Mouse (Mus musculus) spleen, adult 2 months (tissue): ENCODE measurements around the gene Olfr270. TPM values are rescaled to one million over a fixed set of nuclear protein-coding genes. Genes with fewer than 3 reads are reported as not detected.

Experiments
- DNase-seq, 2 experiments: peaks; one replicate each; pipeline versions ENCODE4 v3.0.0 to v3.0.0-alpha.2; 2012 to 2021; ENCODE audit warnings: low spot score in 2 of 2, low read depth in 1 of 2
- H3K27ac ChIP-seq: fragments of 200-500 bp; 2 replicates; pipeline ENCODE4 v1.5.1; 2012; ENCODE audit warnings: low read length, inconsistent platforms; ENCODE audit not compliant: insufficient read depth
- H3K27me3 ChIP-seq: fragments of 200-500 bp; 2 replicates; pipeline ENCODE4 v1.6.1; 2012; ENCODE audit warnings: mild to moderate bottlenecking, moderate library complexity, low read length, inconsistent platforms; ENCODE audit not compliant: control insufficient read depth, insufficient read depth
- H3K36me3 ChIP-seq: fragments of 200-500 bp; 2 replicates; pipeline ENCODE4 v1.6.1; 2012; ENCODE audit warnings: mild to moderate bottlenecking, low read length, inconsistent platforms; ENCODE audit not compliant: control insufficient read depth, insufficient read depth
- H3K4me1 ChIP-seq: fragments of 200-500 bp; 2 replicates; pipeline ENCODE4 v1.6.1; 2011; ENCODE audit warnings: inconsistent platforms; ENCODE audit not compliant: control insufficient read depth, insufficient read depth, insufficient read length
- H3K4me3 ChIP-seq: fragments of 200-500 bp; 2 replicates; pipeline ENCODE4 v1.5.1; 2011; ENCODE audit warnings: mild to moderate bottlenecking, inconsistent platforms; ENCODE audit not compliant: insufficient read depth, insufficient read length; ENCODE audit errors: extremely low read depth
- CTCF ChIP-seq: fragments of 200-500 bp; IDR thresholded peaks from 2 replicates; pipeline ENCODE4 v1.5.1; 2011; ENCODE audit warnings: mild to moderate bottlenecking, inconsistent platforms; ENCODE audit not compliant: insufficient read depth, insufficient read length, insufficient replicate concordance; ENCODE audit errors: extremely low read depth
- POLR2A ChIP-seq: fragments of 200-500 bp; IDR thresholded peaks from 2 replicates; pipeline ENCODE4 v1.6.1; 2011; ENCODE audit warnings: low read depth, low read length, inconsistent platforms
- WGBS: fragments of 180-500 bp; shearing (Covaris S2); methylation state at CpG from one replicate; pipeline ENCODE4 v1.1.7; 2018; 5-methylcytosine and 5-hydroxymethylcytosine counted together
- polyA plus RNA-seq: library from polyadenylated mRNA; depleted of rRNA; stranded (reverse); fragments of >200 nt; gene quantifications from 2 replicates; pipeline ENCODE4 v1.2.3, GENCODE M21; 2012

Olfr270 gene
- polyA plus RNA-seq, 1 experiment = not detected

DNA sequence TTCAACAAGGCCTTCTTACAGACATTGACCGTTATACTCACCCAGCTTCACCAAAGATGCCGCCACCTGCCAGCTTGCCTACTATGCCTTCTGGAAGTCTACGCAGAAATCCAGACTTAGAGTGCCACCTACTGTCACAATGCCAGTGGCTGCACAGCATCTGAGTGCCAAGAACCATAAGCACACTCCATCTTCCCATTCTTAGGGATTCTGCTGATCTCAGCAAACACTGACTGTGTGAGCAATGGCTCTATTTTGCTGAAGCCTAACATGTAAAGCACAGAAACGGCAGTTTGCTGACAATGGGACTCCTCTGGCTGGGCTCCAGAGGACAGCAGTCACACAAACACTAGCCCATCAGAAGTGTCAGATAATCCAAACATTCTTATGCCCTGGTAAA is 5.7 kb upstream of the Olfr270 start:
- no peaks in the 10 kb centered on the region for H3K27me3 ChIP-seq
- no peaks in the 10 kb centered on the region for H3K36me3 ChIP-seq
- TF ChIP-seq POLR2A (no peak), CTCF (peak; percentile 28; the same call in 1 of the 2 replicates)
- WGBS = 43% methylated on average over 4 of the region's 4 CpGs
- no peak overlapping the region for H3K27ac ChIP-seq
- H3K4me3 ChIP-seq = no peak overlapping the region
- DNase-seq = peak in 1 of 2 experiments; percentile 10
- no peaks in the 10 kb centered on the region for H3K4me1 ChIP-seq

DNA sequence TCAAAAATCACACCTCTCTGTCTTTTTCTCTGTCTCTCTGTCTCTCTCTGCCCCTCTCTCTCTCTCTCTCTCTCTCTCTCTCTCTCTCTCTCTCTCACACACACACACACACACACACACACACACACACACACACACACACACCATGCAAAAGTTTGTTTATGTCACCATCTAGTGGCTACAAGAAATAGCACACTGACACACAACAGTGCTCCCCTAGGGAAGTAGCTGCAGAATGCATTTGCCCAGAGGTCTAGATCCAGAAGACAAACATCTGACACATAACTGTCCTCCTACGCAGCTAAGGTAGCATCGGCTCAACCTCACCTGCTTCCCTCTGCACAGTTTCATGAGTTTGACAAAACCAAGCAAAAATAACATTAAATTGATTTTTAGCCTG is 20.9 kb downstream of the Olfr270 start:
- whole genome bisulfite sequencing = 76% methylated on average over 2 of the region's 2 CpGs
- peak in 1 of 2 experiments; percentile 3 for DNase-seq
- TF ChIP-seq POLR2A (no peak), CTCF (no peak)

DNA sequence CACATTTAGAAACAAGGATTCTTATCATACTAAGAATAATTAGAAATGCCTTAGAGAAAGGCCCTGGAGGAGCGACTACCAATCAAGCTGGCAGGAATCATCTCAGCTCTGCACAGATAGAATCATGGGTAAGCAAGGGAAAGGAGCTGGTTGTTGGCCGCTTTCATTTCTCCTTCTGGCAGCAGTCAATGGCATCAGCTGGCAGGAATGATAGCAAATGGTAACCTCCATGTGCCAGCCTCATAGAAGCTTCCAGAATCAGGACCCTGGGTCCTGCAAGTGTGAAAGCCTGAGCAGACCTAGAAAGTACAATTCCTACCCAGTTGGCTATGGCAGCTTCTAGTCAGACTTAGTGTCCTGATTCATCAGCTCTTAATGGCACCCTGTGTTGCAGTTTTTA is 21.9 kb downstream of the Olfr270 start:
- WGBS = 84% methylated on average over 2 of the region's 2 CpGs
- H3K4me3 ChIP-seq = no peak overlapping the region
- no peak for DNase-seq
- no peak overlapping the region for H3K27ac ChIP-seq
- H3K4me1 ChIP-seq = no peaks in the 10 kb centered on the region
- H3K36me3 ChIP-seq = no peaks in the 10 kb centered on the region
- no peaks in the 10 kb centered on the region for H3K27me3 ChIP-seq
- TF ChIP-seq POLR2A = no peak
- TF ChIP-seq CTCF = no peak

More for the DNA sequence above, 20.9 kb downstream of the Olfr270 start:
- H3K27ac ChIP-seq = no peak overlapping the region
- no peaks in the 10 kb centered on the region for H3K36me3 ChIP-seq
- no peaks in the 10 kb centered on the region for H3K27me3 ChIP-seq
- H3K4me1 ChIP-seq = no peaks in the 10 kb centered on the region
- H3K4me3 ChIP-seq = no peak overlapping the region

DNA sequence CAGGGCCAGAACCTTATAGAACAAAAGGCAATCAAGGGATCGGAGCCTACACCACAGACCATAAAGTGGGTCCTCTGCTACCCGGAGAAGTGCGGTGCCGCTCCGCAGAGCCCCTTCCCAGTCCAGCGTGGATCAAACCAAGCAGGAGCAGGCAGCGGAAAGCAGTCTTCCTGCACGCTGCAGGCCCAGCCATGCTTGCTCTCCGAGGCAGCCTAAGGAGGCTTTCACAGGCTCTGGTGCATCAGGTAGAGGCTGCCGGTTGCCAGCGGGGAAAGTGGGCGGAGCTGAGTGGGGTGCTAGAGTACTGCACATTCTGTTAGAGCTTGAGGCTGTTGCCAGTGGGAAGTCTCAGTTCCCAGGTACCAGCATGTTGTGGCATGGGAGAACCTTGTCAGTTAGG is 24.9 kb downstream of the Olfr270 start, which contains the start of gene Nipsnap3a:
TSS of gene Nipsnap3a (plus strand) at position 25 of the 400 bp plus-strand sequence.
- 59% methylated on average over 12 of the region's 12 CpGs for WGBS
- Histone ChIP-seq H3K27ac (no peak within 1 kb of the TSS), H3K27me3 (no peaks in the 10 kb centered on the region), H3K4me3 (no peak within 1 kb of the TSS), H3K4me1 (no peaks in the 10 kb centered on the region), H3K36me3 (no peaks in the 10 kb centered on the region)
- DNase-seq = no peak
- TF ChIP-seq POLR2A (no peak), CTCF (no peak)

DNA sequence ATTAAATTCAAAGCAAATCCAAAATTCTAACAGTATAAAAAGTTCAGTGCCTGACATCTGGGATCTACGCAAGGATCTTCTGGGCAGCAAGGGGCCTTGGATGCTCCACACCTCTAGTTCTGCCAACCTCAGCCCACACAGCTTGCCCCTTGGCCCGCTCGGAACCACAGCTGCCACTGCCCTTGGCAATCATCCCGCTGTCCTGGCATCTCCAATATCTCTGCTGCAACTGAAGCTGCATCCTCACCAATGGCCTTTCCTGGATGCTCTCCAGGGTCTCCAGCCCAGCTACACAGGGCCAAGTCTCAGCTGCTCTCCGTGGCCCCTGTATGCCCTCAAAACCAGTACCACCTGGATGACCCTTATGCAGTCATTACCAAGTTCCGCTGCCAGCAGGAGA is 35.1 kb downstream of the Olfr270 start:
- Histone ChIP-seq H3K36me3 (no peaks in the 10 kb centered on the region), H3K27me3 (no peaks in the 10 kb centered on the region), H3K4me1 (no peaks in the 10 kb centered on the region), H3K27ac (no peak overlapping the region), H3K4me3 (no peak overlapping the region)
- DNase-seq = no peak
- WGBS = 92% methylated on average over 6 of the region's 6 CpGs
- TF ChIP-seq CTCF (no peak), POLR2A (no peak)

DNA sequence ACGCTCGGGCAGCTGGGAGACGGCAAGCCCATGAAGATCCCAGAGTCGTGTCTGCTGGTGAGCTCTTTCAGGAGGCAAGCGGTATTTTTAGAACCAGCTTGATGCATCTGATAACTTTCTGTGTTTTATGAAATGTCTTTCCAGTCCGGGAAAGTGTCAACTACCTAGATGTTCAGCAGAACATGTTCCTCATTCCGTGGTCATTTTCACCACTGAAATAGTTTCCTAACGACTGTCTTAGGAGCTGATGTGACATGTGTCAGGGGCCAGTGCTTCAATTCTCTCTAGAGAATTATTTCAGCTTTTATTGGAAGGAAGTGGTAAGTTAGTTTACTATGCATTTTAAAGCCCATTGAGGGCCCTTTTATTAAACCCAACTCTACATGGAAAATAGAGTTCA is 35.8 kb downstream of the Olfr270 start:
- WGBS = 21% methylated on average over 8 of the region's 8 CpGs
- Histone ChIP-seq H3K27ac (no peak overlapping the region), H3K4me3 (no peak overlapping the region), H3K4me1 (no peaks in the 10 kb centered on the region), H3K27me3 (no peaks in the 10 kb centered on the region), H3K36me3 (no peaks in the 10 kb centered on the region)
- TF ChIP-seq POLR2A (no peak), CTCF (no peak)
- DNase-seq = no peak

DNA sequence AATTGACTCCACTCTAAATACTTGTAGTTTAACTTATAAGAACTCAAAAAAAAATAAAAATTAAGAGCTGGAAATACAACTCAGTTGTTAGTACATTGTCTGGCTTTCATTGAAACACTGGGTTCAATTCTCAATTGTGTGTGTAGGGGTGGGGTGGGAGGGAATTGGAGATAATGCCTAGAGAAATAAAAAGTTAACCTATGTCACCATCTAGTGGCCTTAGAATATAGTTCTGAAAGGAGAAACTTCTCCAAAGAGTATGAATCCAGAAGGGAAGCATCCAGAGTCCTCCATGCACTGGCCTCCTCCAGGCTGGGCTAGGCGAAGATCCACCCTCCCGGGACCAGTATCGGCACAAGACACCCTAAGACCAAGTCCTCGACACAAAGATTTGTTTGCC is 44.8 kb downstream of the Olfr270 start:
- H3K4me1 ChIP-seq = peaks cover 6% of the 10 kb centered on the region
- TF ChIP-seq CTCF (no peak), POLR2A (no peak)
- no peak overlapping the region for H3K27ac ChIP-seq
- 79% methylated on average over 4 of the region's 4 CpGs for WGBS
- no peak for DNase-seq
- H3K27me3 ChIP-seq = no peaks in the 10 kb centered on the region
- no peaks in the 10 kb centered on the region for H3K36me3 ChIP-seq
- no peak overlapping the region for H3K4me3 ChIP-seq
